Mouse (Mus musculus) left cerebral cortex, adult 6 months (tissue): ENCODE measurements around the gene Rfc5. TPM values are rescaled to one million over a fixed set of nuclear protein-coding genes. Genes with fewer than 3 reads are reported as not detected.

Source experiments
- long read RNA-seq, 2 experiments: library from polyadenylated mRNA; unstranded; transcript quantifications; one replicate each; pipeline ENCODE4 v2.0.0; 2019 to 2020
- polyA plus RNA-seq: library from polyadenylated mRNA; unstranded; fragments of <200 nt; fragmentation: Nextera tagmentation; gene quantifications from 2 replicates; pipeline ENCODE4 v1.2.3, GENCODE M21; 2021

The Rfc5 gene
- 15.4 and 19.2 TPM in 2 replicates for polyA plus RNA-seq
- long read RNA-seq, experiment 1, transcript Rfc5-201 (11 exons, 2,796 nt), result major isoform, 120 of 142 reads
- long read RNA-seq, experiment 1, partial matches to known transcripts, result 10 of 142 reads
- long read RNA-seq, experiment 1, other reads (novel, unspliced or antisense), result 10 of 142 reads
- long read RNA-seq, experiment 2, transcript Rfc5-201 (11 exons, 2,796 nt), result major isoform, 26 of 36 reads
- long read RNA-seq, experiment 2, transcript Rfc5-202 (3 exons, 772 nt), result minor isoform, 8 of 36 reads
- long read RNA-seq, experiment 2, partial matches to known transcripts, result 1 of 36 reads
- long read RNA-seq, experiment 2, other reads (novel, unspliced or antisense), result 1 of 36 reads

DNA sequence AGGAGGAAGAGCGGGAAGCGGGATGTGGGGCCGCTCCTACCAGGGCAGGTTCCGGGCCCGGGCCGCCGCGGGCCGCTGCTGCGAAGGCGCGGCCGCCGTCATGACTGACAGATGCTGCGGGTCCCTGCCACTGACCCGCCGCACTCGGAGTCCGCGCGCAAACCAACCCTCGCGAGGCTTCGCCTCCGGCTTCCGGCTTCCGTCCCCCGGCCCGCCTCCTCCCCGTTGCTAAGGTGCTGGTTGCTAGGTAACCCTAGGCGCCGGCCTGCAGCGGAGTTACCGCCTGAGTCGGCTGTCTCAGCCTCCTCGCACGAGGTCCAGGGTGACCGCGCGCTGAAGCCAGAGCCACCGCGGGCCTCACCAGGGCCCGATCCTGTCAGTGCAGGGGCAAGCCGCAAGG, at the start of gene Rfc5:
Gene Rfc5, minus strand, starts transcription at position 171 of the 400 bp plus-strand sequence.

GRCm38 (mm10) chr5:117413507-117414501, 25.0 kb upstream of the Rfc5 start, which contains the start of gene Ksr2:
TSS of gene Ksr2 (plus strand) at chr5:117414000.

DNA sequence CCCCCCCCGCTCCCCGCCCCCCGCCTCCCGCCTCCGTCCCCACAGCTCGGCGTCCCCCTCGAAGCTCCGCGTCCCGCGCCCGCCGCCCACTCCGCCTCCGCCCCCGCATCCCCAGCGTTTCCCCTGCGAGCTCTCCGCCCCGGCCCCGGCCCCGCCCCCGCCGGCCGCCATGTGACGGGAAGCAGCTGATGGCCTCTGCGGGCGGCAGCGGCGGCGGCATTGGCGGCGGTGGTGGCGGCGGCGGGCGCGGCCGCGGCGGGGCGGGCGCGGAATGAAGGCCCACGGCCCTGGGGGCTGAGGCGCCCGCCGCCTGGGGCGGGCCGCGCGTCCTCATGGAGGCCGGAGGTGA, 31.7 kb downstream of the Rfc5 start, which contains the start of gene Wsb2:
Gene Wsb2, plus strand, starts transcription at position 176 of the 349 bp plus-strand sequence.

Other genes starting within 250 kb of the Rfc5 start
- gene Pebp1, start 101.4 kb downstream of the Rfc5 start, polyA plus RNA-seq, result 1,100 and 1,103 TPM in 2 replicates
- gene Vsig10, start 70.0 kb downstream of the Rfc5 start, polyA plus RNA-seq, result 0.14 and 0.40 TPM in 2 replicates
- 71.2 and 88.7 TPM in 2 replicates for gene Wsb2, start 31.7 kb downstream of the Rfc5 start, polyA plus RNA-seq
- gene Ksr2, start 25.0 kb upstream of the Rfc5 start, polyA plus RNA-seq, result 3.3 and 10.5 TPM in 2 replicates